Mouse (Mus musculus) ovary, postnatal 10 days (tissue): Measurements from ENCODE around the gene Ccdc60.
"Not testable (repeated sequence)": the region's sequence is repeated elsewhere in the genome, so short reads cannot be mapped to it uniquely, and the experiment has no call there.

Experiments
- DNase-seq: peaks from one replicate; pipeline ENCODE4 v3.0.0; 2022; ENCODE audit warnings: low spot score

Ccdc60 gene

GRCm38 (mm10) chr5:116288849-116289570, at the start of gene Ccdc60:
TSS of gene Ccdc60 (minus strand) at chr5:116288985.
- no peak for DNase-seq

- DNase-seq: no peak
These were observed 47.4 kb upstream of the Ccdc60 start for GRCm38 (mm10) chr5:116336191-116336590.

GRCm38 (mm10) chr5:116328911-116329310, 40.1 kb upstream of the Ccdc60 start:
- no peak for DNase-seq

DNA sequence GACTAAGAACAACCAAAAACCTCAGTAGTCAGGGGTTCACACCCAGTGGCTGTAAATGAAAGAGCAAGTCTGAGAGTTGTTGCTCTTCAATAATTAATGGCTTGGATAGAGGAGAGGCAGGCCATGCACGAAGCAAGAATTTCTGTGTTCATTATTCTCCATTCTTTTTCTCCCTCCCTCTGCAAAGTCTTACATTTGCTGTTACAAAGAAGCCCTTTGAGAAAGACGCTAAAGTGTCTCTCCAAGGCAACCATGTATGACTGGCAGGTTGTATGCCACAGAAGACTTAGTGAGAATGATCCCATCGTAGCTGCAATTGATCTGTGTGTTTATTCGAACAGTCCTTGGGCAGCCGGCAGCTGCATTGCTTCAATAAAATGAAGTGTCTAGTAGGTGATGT, 34.6 kb upstream of the Ccdc60 start:
- DNase-seq: no peak

DNA sequence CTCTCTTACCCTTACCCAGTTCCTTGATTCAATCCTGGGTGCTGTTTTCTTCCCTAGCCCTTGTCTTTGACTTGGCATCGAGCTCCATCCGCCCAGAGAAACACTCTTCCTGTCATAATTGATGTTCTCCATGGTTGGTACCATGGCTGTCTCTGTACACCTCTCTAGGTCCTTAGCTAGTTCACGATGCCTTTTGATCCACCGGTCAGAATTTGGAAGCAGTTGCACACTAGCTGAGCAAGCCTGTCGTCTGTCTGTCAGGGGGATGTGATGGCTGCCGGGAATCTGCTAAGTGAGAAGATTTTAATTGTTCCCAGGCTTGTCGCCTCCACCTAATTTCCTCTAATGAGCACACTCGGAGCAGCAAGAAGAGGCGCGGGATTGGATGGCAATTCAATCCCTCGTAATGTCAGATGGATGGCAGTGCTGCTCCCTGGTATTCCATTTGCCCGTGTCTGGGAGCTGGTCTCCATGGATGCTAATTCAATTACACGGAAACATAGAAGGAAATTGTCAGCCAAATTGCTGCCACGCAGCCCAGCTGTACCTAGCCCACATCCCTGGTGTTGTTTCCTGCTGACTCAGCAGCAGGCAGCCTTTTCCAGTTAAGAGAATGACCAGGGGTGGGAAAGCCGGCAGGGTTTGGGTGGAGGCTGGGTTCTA, 33.7 kb upstream of the Ccdc60 start:
- no peak for DNase-seq

GRCm38 (mm10) chr5:116313711-116314110, 24.9 kb upstream of the Ccdc60 start:
- no peak for DNase-seq

GRCm38 (mm10) chr5:116312111-116312737, 23.4 kb upstream of the Ccdc60 start:
- no peak for DNase-seq

DNA sequence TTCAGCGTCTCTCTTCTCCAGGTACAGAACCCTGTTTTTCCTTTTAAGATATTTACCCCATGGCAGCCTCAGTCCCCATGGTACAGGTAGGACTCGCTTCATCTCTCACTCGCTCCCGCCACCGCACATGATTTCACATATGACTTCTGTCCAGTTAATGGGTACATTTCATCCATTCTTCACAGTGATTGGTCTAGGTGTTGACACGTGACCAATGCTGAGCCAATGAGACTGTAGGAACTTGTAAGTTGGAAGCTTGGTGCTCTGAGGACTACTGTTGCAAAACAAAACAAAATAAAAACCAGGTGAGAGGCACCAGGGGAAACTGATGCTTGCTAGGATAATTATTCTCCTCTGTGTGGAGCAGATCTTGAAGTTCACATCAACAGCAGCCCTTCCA, 22.9 kb upstream of the Ccdc60 start:
- no peak for DNase-seq

DNA sequence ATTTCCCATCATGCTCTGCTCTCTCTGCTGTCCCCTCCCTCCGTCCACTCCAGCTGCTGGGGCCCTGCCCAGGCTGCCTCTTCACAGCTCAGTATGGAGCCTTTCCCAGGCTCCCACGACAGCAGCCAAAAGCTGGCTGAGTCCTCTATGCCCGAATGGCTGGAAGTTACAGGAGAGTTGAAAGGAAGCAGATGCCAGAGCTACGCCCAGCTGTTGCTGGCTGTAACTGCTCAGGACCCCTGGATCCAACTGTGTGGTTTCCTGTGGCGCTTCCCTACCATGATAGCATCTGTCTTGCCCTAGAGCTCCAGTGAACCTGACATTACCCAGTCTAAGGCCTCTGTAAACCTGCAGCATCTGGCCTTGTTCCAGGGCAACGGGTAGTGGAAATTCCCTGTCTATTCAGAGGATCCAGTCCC, 20.6 kb upstream of the Ccdc60 start:
- no peak for DNase-seq

DNA sequence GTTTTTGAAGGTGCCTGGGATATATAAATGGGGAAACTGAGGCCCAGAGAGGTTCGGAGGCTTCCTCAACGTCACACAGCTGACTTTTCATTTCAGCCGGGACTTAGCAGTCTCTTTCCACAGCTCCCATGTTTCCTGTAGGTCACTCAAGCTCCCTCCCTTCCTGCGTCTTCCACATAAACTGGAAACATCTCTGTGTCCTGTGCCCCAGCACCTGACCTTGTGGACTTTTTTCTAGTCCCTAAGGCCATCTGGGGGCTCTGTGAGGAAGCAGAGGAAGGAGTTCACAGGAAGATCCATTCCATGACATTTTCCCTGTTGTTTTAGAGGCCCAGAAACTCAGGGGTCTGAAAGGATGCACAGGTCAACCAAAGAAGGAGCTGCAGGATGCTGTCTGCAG, 16.8 kb upstream of the Ccdc60 start:
- no peak for DNase-seq

DNA sequence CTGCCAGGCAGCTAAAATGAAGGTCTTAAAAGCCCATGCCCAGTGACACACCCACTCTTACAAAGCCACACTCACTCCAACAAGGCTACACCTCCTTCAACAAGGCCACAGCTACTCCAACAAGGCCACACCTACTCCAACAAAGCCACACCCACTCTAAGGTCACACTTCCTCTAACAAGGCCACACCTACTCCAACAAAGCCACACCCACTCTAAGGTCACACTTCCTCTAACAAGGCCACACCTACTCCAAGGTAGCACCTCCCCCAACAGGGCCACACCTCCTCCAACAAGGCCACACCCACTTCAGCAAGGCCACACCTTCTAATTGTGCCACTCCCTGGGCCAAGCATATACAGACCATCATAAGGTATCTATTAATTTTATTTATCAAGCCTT, 16.4 kb upstream of the Ccdc60 start:
- DNase-seq: not testable (repeated sequence)

- DNase-seq: no peak
These were observed 12.2 kb upstream of the Ccdc60 start for GRCm38 (mm10) chr5:116300984-116301383.

DNA sequence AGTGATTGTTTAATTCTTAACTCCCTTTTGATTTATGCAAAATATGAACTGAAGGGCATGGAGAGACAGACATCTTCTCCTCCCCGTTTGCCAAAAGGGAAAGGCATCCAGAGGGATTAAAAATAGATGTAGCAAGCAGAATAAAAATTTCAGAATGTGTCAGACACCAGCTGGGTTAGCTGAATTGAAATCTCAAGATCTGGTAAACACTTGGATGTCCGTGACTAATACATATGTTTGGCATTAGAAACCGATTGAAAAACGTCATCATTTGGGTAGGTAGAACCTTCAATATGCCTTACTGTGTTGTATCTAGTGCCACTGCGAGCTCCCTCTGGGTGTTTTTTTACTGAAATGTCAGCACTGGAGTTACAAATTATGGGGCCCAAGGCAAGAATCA, 4.7 kb upstream of the Ccdc60 start:
- no peak for DNase-seq

DNA sequence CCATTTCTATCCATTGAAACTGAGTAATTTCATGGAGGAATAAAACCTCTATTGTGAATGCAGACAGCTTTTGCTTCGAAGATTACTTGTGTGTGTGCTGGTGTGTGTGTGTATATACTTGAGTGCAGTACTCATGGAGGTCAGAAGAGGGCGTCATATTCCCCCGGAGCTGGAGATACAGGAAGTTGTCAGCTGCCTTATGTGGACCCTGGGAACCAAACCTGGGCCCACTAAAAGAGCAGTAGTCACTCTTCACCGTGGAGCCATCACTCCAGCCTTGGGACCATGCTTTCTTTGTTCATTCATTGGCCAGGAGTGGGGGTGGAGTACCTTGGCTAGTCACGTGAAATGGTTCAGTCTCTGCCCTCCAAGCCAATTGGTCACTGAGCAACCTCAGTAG, 1.8 kb upstream of the Ccdc60 start:
- DNase-seq: no peak

DNA sequence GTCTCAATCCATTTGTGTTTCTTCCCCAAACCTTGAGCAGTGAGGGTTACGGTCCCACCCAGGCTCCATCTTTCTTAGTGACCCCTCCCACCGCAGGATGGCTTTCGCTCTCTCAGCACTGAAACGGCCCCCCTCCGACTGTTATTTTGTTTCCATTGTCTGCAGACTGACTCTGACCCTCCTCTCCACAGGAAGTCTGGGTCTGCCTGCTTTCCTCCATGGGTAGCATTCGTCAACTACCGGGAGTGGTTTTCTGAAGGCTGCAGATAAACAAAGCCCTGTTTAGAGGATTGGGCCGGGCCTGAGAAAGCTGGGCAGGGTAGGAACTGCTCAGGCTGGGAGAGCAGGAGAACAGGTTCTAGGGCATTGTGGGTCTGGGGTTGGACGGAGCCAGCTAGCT, 1.1 kb upstream of the Ccdc60 start:
- DNase-seq: no peak

- DNase-seq: no peak
These were observed 602 bp downstream of the Ccdc60 start for GRCm38 (mm10) chr5:116288183-116288582.

DNA sequence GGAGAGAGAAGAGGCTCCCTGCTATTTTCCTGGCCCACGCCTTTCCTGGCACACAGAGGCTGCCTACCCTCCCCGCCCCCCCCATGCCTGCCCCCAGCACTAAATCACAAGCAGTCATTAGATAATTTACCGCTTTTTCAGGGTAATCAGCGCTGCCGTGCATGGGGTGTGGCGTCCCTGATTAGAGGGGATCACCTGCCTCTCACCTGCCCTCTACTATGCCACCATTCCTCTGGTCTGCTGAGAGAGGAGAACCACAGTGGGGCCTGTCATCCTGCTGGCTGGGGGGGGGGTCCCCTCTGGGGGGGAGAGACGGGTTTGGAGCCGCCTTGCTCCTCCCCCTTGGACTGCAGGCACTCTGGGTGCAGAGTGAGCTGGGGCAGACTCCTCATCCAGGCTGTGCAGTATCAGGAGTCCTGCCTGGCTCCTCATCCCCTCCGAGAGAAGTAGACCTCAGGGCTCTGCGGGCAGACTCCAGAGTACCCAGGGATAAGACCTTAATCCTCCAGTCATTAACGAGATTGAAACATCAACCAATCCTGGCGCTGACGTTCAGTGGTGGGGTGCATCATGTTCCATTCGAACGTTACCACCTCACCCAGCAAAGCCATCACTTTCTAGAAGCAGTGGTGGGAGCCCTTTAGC, 3.1 kb downstream of the Ccdc60 start:
- no peak for DNase-seq

- no peak for DNase-seq
These were observed 8.3 kb downstream of the Ccdc60 start for GRCm38 (mm10) chr5:116280518-116280917.

DNA sequence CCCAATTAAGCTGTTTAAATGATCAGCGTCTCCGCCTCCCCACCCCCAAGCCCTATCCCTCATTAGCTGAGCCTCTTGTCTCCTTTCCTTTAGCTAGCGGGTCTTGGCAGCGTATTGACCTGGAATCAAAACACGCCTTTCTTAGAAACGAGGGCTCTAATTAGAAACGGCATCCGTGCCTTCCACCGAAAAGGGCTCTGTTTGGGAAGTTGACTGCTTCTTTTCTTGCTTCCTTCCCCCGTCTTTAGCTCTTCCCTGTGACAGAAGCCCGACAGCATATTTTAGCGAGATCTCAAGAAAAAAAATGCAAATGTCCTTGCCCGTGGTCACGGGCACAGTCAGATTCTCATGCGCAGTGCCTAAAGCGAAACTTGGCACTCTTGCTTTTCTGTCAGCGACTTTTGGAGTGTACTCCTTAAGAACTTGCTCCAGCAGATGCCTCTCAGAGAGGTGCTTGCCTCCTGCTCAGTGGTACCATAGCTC, 10.3 kb downstream of the Ccdc60 start:
- DNase-seq: no peak

GRCm38 (mm10) chr5:116277951-116278350, 10.8 kb downstream of the Ccdc60 start:
- no peak for DNase-seq

DNA sequence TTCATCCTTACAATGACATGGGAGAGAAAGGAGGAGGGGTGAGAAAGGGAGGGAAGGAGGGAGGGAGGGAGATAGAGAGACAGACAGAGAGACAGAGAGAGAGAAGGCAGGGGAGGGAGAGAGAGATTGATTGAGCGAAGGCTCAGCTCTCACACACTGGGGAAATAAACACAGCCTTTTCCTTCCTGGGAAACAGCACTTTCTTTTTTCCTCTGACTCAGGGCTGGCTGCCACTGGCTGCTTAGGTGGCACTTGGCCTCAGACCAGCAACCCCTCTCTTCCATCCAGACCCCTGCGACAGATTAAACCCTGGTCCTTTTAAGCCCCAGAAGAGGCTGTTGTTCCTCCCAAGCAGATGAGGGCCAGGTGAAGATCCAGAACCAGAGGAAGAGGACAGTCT, 14.0 kb downstream of the Ccdc60 start:
- no peak for DNase-seq

DNA sequence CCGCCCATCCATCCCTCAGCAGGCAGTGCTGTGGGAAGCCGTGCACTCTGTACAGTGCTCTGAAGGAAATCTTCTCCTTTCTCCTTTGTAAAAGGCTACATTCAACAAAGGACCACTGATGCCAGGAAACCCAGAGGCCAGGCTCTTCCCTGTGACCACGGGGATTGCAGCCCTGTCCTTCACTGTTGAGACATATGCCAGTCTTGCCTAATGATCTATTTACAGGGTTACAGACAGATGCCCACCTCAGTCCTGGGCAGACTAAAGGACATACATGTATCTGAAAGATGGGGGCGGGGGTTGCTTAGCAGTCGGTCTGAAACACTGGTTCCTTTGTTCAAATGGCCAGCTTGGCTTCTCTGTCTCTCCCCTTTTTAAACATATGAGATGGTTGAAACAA, 14.4 kb downstream of the Ccdc60 start:
- DNase-seq: no peak
